Mouse (Mus musculus): ENCODE data around the gene Caprin1. TPM values are rescaled to one million over a fixed set of nuclear protein-coding genes. Genes with fewer than 3 reads are reported as not detected.

The Caprin1 gene
- polyA plus RNA-seq, 1 experiment from 2014 or later: 252 TPM

DNA sequence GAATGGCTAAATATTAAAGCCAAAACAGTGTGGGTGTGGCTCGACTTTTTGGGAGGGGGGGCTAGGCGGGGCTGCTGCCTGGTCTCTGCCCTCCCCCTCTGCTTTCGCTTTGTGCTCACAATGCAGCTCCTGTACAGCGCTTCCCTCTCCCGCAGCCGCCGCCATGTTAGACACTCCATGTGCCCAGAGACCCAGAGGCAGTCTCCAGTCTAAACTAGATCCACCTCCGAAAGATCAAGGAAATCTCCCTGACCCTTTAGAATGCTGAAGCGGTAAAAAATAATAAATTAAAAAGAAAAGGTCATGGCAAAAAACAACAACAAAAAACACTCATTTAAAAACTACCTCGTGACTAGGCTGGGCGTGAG lies 1.6 kb downstream of the Caprin1 start:
- Histone ChIP-seq H3K27me3 (replicated peaks) (no peaks in the 10 kb centered on the region), H3K36me3 (peaks cover 9% of the 10 kb centered on the region), H3K4me3 (replicated peaks) (peak overlapping the region; percentile 90), H3K4me2 (peak overlapping the region; percentile 59), H3K27ac (peak overlapping the region; percentile 99), H3K9me3 (no peaks in the 10 kb centered on the region), H3K4me1 (peaks cover 11% of the 10 kb centered on the region), H3K9ac (peak overlapping the region; percentile 99)
- ATAC-seq (ENCODE audit: insufficient read depth, low FRiP score, low read depth): peak; percentile 78
- WGBS: under 1% methylated on average over 11 of the region's 11 CpGs

- Histone ChIP-seq H3K27me3 (replicated peaks) (no peaks in the 10 kb centered on the region), H3K4me3 (replicated peaks) (no peak overlapping the region), H3K9ac (no peak overlapping the region), H3K4me2 (no peak overlapping the region), H3K4me1 (peaks cover 11% of the 10 kb centered on the region), H3K9me3 (no peaks in the 10 kb centered on the region), H3K27ac (no peak overlapping the region), H3K36me3 (peaks cover 14% of the 10 kb centered on the region)
- 97% methylated on average over 1 of the region's 1 CpGs for WGBS
- ATAC-seq (ENCODE audit: insufficient read depth, low FRiP score, low read depth): no peak
Measured at GRCm38 (mm10) chr2:103792009-103792408, 5.4 kb downstream of the Caprin1 start.

DNA sequence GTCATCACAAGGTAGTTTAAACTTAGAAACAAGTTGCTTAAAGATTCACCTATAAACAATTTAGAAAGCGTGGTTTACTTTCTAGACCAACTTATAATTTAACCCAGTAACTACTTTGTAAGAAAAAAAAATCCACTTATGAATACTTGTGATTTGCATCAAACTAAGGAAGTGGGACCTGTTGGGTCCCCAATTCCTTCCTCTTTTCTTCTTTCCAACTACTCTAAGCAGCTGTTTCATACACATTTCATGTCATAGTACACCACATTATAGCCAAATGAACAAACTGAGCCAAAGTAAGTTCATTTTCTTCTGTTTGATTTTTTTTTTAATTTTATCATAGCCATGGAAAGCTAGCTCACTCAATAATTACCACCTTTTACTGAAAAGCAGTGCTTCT lies 11.7 kb downstream of the Caprin1 start:
- no peak for ATAC-seq (ENCODE audit: insufficient read depth, low FRiP score, low read depth)
- peaks cover 9% of the 10 kb centered on the region for H3K36me3 ChIP-seq
- H3K4me1 ChIP-seq: peaks cover 3% of the 10 kb centered on the region; the same call in 1 of the 2 replicates
- no peak overlapping the region for H3K9ac ChIP-seq
- no peaks in the 10 kb centered on the region for H3K9me3 ChIP-seq
- H3K4me3 ChIP-seq (replicated peaks): no peak overlapping the region
- H3K27ac ChIP-seq: no peak overlapping the region
- no peak overlapping the region for H3K4me2 ChIP-seq
- H3K27me3 ChIP-seq (replicated peaks): no peaks in the 10 kb centered on the region
- 93% methylated on average over 1 of the region's 1 CpGs for WGBS

DNA sequence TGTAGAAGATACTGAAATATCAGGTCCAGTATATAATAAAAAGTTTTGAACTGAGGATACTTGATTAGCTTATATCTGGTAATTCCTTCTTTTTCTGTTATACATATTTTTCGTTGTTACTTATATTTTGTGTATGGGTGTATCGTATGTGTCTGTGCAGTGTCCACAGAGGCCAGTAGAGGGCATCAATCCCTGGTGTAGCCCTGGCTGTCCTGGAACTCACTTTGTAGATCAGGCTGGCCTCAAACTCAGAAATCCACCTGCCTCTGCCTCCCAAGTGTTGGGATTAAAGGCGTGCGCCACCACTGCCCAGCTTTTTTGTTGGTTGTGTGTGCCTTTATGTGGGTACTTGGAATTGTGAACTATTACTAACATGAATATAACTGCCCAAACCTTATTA lies 12.8 kb downstream of the Caprin1 start:
- ATAC-seq (ENCODE audit: insufficient read depth, low FRiP score, low read depth): no peak
- Histone ChIP-seq H3K27ac (no peak overlapping the region), H3K36me3 (peaks cover 14% of the 10 kb centered on the region), H3K27me3 (replicated peaks) (no peaks in the 10 kb centered on the region), H3K9me3 (no peaks in the 10 kb centered on the region), H3K4me1 (no peaks in the 10 kb centered on the region), H3K4me2 (no peak overlapping the region), H3K4me3 (replicated peaks) (no peak overlapping the region), H3K9ac (no peak overlapping the region)
- 90% methylated on average over 4 of the region's 4 CpGs for WGBS

GRCm38 (mm10) chr2:103762492-103762891 lies 35.0 kb downstream of the Caprin1 start:
- 43% methylated on average over 1 of the region's 1 CpGs for WGBS
- peak overlapping the region; percentile 78 for H3K4me2 ChIP-seq
- no peak for ATAC-seq (ENCODE audit: insufficient read depth, low FRiP score, low read depth)

GRCm38 (mm10) chr2:103761993-103762392 lies 35.5 kb downstream of the Caprin1 start:
- H3K4me2 ChIP-seq: peak overlapping the region; percentile 78
- H3K9ac ChIP-seq: no peak overlapping the region
- H3K27me3 ChIP-seq (replicated peaks): no peaks in the 10 kb centered on the region
- no peaks in the 10 kb centered on the region for H3K9me3 ChIP-seq
- H3K27ac ChIP-seq: no peak overlapping the region
- no peak for ATAC-seq (ENCODE audit: insufficient read depth, low FRiP score, low read depth)
- 35% methylated on average over 4 of the region's 4 CpGs for WGBS
- H3K36me3 ChIP-seq: peaks cover 20% of the 10 kb centered on the region
- H3K4me3 ChIP-seq (replicated peaks): no peak overlapping the region; the same call in 1 of the 2 replicates
- peaks cover 9% of the 10 kb centered on the region for H3K4me1 ChIP-seq

More at GRCm38 (mm10) chr2:103762492-103762891, 35.0 kb downstream of the Caprin1 start:
- H3K4me1 ChIP-seq: peaks cover 9% of the 10 kb centered on the region
- H3K9ac ChIP-seq: no peak overlapping the region
- H3K36me3 ChIP-seq: peaks cover 20% of the 10 kb centered on the region
- no peak overlapping the region for H3K27ac ChIP-seq
- no peaks in the 10 kb centered on the region for H3K9me3 ChIP-seq
- H3K27me3 ChIP-seq (replicated peaks): no peaks in the 10 kb centered on the region
- no peak overlapping the region for H3K4me3 ChIP-seq (replicated peaks)

DNA sequence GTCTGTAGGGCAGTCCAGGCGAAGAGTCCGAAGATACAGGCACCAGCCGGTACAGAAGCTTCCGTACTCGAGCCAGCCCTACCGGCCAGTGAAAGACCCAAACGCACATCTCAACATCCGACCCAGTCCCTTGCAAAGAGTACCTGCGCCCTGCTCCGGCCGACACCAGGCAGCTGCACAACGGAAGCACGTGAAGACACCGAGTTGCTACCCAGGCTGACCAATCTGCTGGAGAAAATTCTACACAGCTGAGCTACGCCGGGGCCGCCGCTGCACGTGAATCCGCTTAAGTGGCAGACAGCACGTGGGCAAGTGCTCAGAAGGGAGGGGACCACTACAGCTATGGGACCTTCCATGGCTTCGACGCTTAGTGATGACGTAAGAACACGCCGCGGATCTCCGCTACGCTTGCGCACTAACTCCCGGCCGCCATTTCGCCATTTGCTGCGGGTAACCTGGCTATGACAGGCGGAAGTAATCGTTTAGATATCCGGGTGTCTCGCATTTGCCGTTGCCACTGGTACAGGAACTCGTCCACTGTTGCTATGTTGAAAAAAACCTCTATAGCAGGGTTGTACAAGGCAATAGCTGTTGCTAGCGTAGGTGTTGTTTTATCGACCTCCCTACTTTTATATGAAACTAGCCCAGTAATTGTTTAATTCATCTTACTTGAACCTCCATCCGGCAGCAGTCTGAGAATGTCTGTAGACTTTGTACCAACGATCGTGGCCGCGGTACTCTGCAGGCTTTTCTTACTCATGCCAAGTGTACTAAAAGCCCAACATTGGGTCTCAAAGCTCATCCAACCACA lies 36.3 kb downstream of the Caprin1 start, which contains the start of gene Nat10:
Gene Nat10 (minus strand): TSS at position 365 of the 811 bp plus-strand sequence.
- under 1% methylated on average over 47 of the region's 47 CpGs for WGBS
- peak; percentile 94 for ATAC-seq (ENCODE audit: insufficient read depth, low FRiP score, low read depth)

GRCm38 (mm10) chr2:103760421-103760820 lies 37.0 kb downstream of the Caprin1 start:
- H3K9ac ChIP-seq: peak overlapping the region; percentile 61
- H3K4me1 ChIP-seq: peaks cover 9% of the 10 kb centered on the region
- peak overlapping the region; percentile 82 for H3K27ac ChIP-seq
- peaks cover 16% of the 10 kb centered on the region for H3K36me3 ChIP-seq
- H3K27me3 ChIP-seq (replicated peaks): no peaks in the 10 kb centered on the region
- H3K4me3 ChIP-seq (replicated peaks): peak overlapping the region; percentile 89
- H3K4me2 ChIP-seq: peak overlapping the region; percentile 78
- H3K9me3 ChIP-seq: no peaks in the 10 kb centered on the region
- no peak for ATAC-seq (ENCODE audit: insufficient read depth, low FRiP score, low read depth)
- WGBS: under 1% methylated on average over 12 of the region's 12 CpGs

More for the DNA sequence above, 36.3 kb downstream of the Caprin1 start, which contains the start of gene Nat10:
- H3K36me3 ChIP-seq: peaks cover 17% of the 10 kb centered on the region
- H3K9ac ChIP-seq: peak within 1 kb of the TSS; percentile 61
- no peaks in the 10 kb centered on the region for H3K9me3 ChIP-seq
- H3K27ac ChIP-seq: peak within 1 kb of the TSS; percentile 82
- peak within 1 kb of the TSS; percentile 89 for H3K4me3 ChIP-seq (replicated peaks)
- no peaks in the 10 kb centered on the region for H3K27me3 ChIP-seq (replicated peaks)
- peaks cover 9% of the 10 kb centered on the region for H3K4me1 ChIP-seq
- H3K4me2 ChIP-seq: peak within 1 kb of the TSS; percentile 78

GRCm38 (mm10) chr2:103755458-103756085 lies 41.9 kb downstream of the Caprin1 start:
- no peak overlapping the region for H3K9ac ChIP-seq
- 84% methylated on average over 9 of the region's 9 CpGs for WGBS
- H3K27ac ChIP-seq: no peak overlapping the region
- no peaks in the 10 kb centered on the region for H3K9me3 ChIP-seq
- no peaks in the 10 kb centered on the region for H3K27me3 ChIP-seq (replicated peaks)
- H3K4me3 ChIP-seq (replicated peaks): no peak overlapping the region
- no peak for ATAC-seq (ENCODE audit: insufficient read depth, low FRiP score, low read depth)
- H3K36me3 ChIP-seq: peaks cover 39% of the 10 kb centered on the region
- no peak overlapping the region for H3K4me2 ChIP-seq
- H3K4me1 ChIP-seq: peaks cover 4% of the 10 kb centered on the region; the same call in 1 of the 2 replicates

DNA sequence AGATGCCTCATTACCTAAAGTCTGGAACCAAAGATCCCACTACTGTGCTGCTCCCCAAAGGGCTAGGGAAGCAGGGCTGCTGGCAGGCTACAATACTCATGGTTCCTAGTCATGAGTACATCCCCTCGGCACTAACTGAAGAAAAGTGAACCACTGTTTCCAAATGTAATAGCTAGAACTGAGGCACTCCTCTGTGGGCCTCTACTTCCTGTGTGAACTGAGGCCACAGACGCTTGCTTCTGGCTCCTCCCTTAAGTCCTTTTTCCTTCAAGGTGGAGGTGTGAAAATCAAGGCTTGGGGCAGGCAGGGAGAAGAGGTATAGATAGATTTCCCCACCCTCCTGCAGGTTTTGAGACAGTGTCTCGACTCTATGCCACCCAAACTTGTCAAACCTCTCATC lies 42.8 kb downstream of the Caprin1 start:
- H3K4me1 ChIP-seq: peaks cover 1% of the 10 kb centered on the region; the same call in 1 of the 2 replicates
- ATAC-seq (ENCODE audit: insufficient read depth, low FRiP score, low read depth): no peak
- no peaks in the 10 kb centered on the region for H3K27me3 ChIP-seq (replicated peaks)
- H3K9ac ChIP-seq: no peak overlapping the region
- H3K9me3 ChIP-seq: no peaks in the 10 kb centered on the region
- H3K4me3 ChIP-seq (replicated peaks): no peak overlapping the region
- H3K36me3 ChIP-seq: peaks cover 39% of the 10 kb centered on the region
- no peak overlapping the region for H3K4me2 ChIP-seq
- H3K27ac ChIP-seq: no peak overlapping the region
- 78% methylated on average over 3 of the region's 3 CpGs for WGBS

DNA sequence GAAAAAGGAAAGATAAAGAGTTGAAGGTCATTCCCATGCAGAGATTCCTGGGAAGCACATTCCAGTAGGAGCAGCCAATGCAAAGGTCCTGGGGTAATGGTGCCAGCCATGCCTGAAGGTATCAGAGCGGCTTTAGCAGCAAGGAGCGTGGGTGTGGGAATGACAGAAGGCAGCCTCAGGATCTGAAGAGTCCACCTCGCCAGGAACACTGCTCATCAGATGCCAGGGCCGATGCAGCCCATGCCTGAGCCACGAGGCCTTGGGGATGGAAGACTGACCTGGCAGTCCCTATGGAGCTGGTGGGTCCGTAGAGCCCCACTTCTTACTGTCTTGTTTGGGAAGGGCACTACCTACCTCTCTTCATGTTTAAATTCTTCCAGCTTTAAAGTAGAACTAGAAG lies 45.7 kb downstream of the Caprin1 start:
- no peaks in the 10 kb centered on the region for H3K27me3 ChIP-seq (replicated peaks)
- no peak for ATAC-seq (ENCODE audit: insufficient read depth, low FRiP score, low read depth)
- 96% methylated on average over 6 of the region's 6 CpGs for WGBS
- no peak overlapping the region for H3K27ac ChIP-seq
- peaks cover 36% of the 10 kb centered on the region for H3K36me3 ChIP-seq
- no peak overlapping the region for H3K9ac ChIP-seq
- H3K4me3 ChIP-seq (replicated peaks): no peak overlapping the region
- H3K4me2 ChIP-seq: no peak overlapping the region
- H3K4me1 ChIP-seq: no peaks in the 10 kb centered on the region
- H3K9me3 ChIP-seq: no peaks in the 10 kb centered on the region

- Histone ChIP-seq H3K27me3 (replicated peaks) (no peaks in the 10 kb centered on the region), H3K4me3 (replicated peaks) (no peak overlapping the region), H3K9ac (no peak overlapping the region), H3K36me3 (peaks cover 20% of the 10 kb centered on the region), H3K4me1 (no peaks in the 10 kb centered on the region), H3K9me3 (no peaks in the 10 kb centered on the region), H3K4me2 (no peak overlapping the region), H3K27ac (no peak overlapping the region)
- ATAC-seq (ENCODE audit: insufficient read depth, low FRiP score, low read depth): no peak
- 82% methylated on average over 3 of the region's 3 CpGs for WGBS
Measured at GRCm38 (mm10) chr2:103749091-103749490, 48.4 kb downstream of the Caprin1 start.

Measured in stomach, embryonic 15.5 days (tissue).